Mouse (Mus musculus) adrenal gland, adult 8-10 months (tissue): Measurements from ENCODE around the gene Spag6. TPM values are rescaled to one million over a fixed set of nuclear protein-coding genes. Genes with fewer than 3 reads are reported as not detected.
A peak's percentile ranks its signal among the peaks of the same experiment; 100 is the strongest.

Experiments used
- DNase-seq: peaks from one replicate; pipeline ENCODE4 v3.0.0; 2022
- total RNA-seq, 4 experiments: library from RNA; stranded (reverse); gene quantifications; 2 replicates each; pipeline ENCODE4 v1.2.4; 2022

The Spag6 gene
- 1 to 10 TPM in 2 of 4 experiments, under 1 TPM in 2; 0.44 to 1.3 (median 1.1) TPM for total RNA-seq

DNA sequence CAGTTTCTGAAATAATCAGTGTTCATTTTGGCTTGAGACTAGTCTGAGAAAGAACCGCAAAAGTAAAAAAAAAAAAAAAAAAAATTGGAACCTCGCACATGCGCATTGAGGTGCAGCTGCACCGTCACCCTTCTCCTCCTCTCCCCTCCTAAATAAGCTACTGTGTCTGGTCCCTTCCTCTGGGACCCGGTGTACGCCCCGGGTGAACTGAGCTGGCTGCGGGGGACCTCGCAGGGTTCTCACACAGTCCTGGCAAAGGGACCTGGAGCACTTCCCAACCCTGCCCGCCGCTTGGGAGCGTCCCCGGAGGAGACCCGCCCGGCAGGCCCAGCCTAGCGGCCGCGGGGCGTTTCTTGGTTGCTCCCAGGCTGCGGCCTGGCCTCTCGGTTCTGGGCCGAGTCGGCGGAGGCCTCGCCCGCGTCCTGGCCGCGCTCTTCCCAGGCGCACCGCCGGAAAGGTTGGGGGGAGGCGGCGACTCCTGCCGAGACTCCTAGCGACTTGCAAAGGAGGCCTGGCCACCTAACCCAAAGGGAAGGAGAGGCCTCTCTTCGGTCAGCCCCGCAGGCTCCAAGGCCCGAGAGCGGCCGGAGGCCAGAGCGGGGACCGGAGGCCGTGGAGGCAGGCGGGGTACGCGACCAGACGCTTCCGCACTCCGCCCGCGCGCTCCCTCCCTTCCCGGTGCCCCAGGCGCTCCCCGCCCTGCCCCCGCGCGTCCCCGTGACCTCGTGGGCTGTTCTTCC is at the start of gene Spag6:
Spag6 (plus strand) TSS at position 162 of the 740 bp plus-strand sequence.
- peak; percentile 60 for DNase-seq

DNA sequence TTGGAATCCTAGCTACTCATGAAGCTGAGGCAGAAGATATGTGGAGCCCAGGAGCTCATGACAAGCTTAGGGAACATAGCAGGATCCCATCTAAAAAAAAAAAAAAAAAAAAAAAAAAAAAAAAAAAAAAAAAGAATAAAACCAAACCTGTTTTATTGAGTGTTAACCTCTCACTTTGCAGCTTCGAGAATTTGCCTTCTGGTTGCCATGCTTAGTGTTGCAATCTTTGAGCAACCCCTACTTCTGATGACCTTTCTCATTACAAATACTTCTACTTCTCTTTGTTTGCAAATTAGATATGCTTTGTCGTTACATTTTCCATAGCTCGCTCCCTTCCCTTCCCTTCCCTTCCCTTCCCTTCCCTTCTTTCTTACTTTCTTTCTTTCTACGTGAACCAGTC is 45.3 kb upstream of the Spag6 start:
- no peak for DNase-seq

DNA sequence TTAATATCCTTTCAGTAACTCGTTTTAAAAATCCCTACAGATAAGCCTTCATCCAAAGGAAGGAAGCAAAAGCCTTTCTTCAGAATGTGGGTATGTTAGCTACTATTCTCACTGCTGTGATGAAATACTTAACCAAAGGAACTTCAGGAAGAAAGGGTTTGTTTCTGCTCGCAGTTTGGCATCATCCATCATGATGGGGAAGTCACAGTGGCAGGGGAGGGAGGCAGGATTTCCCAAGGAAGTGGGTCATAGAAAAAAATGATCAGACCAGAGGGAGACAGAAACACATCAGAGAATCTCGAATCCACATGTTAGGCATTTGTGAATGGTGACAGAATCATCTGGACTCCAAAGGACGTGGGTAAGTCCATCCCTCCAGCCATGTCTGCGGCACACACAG is 39.0 kb upstream of the Spag6 start:
- DNase-seq: no peak

DNA sequence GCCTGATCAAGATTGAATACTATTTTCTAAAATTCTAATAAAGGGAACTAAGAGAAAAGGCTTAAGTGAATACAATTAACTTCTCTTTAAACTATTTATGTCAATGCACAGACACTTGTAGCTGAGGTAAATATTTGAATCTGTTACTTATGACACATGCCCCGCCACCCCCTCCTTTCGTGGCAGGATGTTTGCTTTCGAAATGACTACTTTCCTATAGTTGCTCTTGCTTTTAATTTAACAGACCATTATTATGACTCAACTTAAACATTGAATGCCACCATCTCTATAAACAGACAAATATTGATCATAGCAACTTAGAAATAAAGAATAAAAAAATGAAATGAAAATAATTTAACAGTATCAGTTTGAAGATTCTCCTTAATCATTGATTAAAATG is 29.8 kb upstream of the Spag6 start:
- DNase-seq: no peak

DNA sequence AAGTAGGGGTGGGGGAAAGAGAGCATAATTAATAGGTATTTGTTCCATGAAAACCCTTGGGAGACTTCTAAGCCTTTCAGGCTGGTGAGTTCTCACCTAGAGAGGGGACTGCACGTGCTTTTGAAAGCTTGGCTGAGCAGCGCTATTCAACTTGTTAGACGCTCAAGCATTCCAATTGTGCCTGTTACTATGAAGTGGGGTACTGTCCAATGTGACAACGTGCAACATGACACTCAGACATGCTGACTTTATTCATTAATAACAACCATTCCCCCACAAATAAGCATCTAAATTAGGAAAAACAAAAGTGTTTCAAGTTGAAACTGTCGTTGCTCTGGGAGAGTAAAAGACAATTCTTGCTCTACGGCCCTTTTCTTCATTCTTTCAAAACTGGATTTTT is 22.8 kb upstream of the Spag6 start:
- DNase-seq: no peak

GRCm38 (mm10) chr2:18672133-18672765 is 21.6 kb upstream of the Spag6 start, which contains the start of gene Commd3:
Commd3 (plus strand) TSS chr2:18672384.
- peak; percentile 90 for DNase-seq

GRCm38 (mm10) chr2:18672766-18673164 is 21.1 kb upstream of the Spag6 start:
- DNase-seq: peak; percentile 22

DNA sequence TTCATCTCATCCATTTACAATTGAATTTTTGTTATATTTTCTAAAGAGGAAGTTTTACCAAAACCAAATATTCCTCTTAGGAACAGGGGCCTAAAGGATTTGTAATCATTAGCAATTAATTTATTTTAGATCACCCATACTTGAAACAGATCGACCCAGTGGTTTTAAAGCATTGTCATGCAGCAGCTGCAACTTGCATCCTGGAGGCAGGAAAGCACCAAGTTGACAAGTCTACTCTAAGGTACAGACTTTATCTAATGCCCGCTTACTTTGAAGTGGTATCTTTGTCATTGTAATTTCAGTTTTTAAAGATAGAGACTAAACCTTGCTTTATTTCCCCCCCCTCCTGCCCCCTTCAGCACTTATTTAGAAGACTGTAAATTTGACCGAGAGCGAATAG is 20.1 kb upstream of the Spag6 start:
- DNase-seq: no peak

GRCm38 (mm10) chr2:18674193-18674902 is 19.5 kb upstream of the Spag6 start:
- DNase-seq: no peak

- DNase-seq: no peak
These were observed 18.0 kb upstream of the Spag6 start for GRCm38 (mm10) chr2:18675681-18676456.

DNA sequence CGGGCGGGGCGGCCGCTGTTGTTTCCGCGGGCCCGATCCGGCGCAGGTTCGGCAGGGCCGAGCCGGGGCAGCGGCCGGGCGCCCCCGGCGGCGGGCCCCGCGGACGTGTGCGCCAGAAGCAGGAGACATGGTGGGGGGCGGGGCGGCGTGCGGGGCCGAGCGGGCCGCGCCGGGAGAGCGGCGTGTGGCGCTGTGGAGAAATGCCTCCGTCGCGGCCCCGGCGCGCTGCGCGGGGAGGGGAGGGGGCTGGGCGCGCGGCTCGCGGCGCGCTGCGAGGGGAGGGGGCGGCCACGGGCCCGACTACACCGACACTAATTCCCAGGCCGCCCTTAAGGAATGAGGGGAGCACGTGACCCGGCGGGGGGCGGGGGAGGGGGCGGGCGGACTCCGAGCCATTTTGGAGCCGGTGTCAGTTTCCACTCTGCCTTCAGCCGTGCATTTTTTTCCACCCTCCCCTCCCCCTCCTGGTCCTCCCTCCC is 17.3 kb upstream of the Spag6 start:
- DNase-seq: peak; percentile 62

DNA sequence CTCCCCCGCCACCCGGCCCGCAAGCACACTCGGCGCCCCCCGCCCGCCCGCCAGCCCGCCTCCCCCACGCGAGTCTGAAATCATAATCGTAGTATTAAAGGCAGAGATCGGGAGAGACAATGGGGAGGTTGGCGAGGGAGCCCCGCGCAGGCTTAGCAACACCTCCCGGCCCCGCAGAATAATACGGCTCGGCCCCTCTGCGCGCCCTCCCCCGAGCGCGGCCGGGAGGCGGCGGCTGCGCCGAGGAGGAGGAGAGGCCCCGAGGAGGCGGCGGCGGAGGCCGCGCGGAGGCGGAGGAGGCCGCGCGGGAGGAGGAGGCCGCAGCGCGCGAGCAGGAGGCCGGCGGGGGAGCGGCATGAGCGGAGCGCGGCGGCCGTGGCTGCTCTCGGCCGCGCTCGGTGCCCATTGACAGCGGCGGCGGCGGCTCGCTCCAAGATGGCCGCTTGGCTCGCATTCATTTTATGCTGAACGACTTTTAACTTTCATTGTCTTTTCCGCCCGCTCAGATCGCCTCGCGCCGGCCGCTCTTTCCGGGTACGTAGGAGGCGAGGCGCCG is 16.8 kb upstream of the Spag6 start, which contains the start of gene Bmi1:
Bmi1 (plus strand) TSS at position 83 of the 556 bp plus-strand sequence.
- DNase-seq: peak; percentile 51

GRCm38 (mm10) chr2:18677631-18678471 is 16.0 kb upstream of the Spag6 start:
- peak; percentile 35 for DNase-seq

DNA sequence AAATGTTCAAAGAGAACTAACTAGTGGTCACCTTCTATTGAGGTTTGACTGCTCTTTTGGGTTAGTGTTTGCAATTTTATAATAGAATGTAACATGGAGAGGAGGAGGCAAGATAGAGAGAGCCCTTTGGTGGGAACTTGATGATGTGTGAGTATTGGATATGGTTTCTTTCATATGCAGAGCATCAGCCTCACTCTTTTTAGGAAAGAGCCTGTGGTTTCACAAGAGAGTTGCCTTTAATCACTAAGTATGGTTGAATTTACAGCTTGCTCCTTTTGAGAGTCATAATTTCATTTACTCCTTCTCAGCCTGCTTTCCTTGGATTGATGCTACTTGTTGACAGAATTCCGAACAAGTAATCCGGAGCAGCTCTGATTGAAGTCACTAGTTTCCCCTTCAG is 14.1 kb upstream of the Spag6 start:
- DNase-seq: no peak

DNA sequence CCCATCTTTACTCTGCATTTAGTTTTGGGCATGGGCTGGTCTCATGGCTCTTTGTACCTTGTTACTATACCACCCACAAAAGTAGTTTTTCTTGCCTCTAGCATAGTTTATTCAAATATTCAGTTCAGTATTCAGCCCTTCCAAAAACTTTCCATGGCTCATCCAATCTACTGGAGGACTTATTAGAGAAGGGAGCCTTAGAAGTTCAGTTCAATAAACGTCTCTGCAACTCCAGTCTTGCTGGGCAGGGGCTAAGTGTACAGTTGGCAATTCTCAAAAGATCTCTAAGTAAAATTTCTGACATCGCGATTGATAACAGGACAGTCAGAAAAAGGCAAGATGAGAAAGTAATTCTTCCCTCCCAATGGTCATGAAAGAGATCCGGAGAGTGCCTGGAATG is 13.3 kb upstream of the Spag6 start:
- no peak for DNase-seq

GRCm38 (mm10) chr2:18680961-18681360 is 12.9 kb upstream of the Spag6 start:
- peak; percentile 46 for DNase-seq

DNA sequence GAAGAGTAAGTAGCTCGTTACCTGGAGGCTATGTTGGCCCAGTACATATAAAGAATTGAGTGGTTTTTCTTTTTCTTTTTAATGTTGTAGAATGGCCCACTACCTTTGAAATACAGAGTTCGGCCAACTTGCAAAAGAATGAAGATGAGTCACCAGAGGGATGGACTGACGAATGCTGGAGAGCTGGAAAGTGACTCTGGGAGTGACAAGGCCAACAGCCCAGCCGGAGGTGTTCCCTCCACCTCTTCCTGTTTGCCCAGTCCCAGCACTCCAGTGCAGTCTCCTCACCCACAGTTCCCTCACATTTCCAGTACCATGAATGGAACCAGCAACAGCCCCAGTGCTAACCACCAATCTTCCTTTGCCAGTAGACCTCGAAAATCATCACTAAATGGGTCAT is 9.8 kb upstream of the Spag6 start:
- DNase-seq: no peak

- no peak for DNase-seq
These were observed 7.4 kb upstream of the Spag6 start for GRCm38 (mm10) chr2:18686386-18686785.

- DNase-seq: no peak
These were observed 6.9 kb upstream of the Spag6 start for GRCm38 (mm10) chr2:18686826-18687519.

- no peak for DNase-seq
These were observed 6.1 kb upstream of the Spag6 start for GRCm38 (mm10) chr2:18687671-18688170.
